Mouse (Mus musculus) testis, postnatal 14 days (tissue): Measurements from ENCODE around the gene Parp6.

ENCODE experiments used
- DNase-seq: peaks from one replicate; pipeline ENCODE4 v3.0.0; 2021; ENCODE audit warnings: low spot score

The Parp6 gene

GRCm38 (mm10) chr9:59655958-59656634 is 39.0 kb downstream of the Parp6 start, which contains the start of gene Pkm:
Pkm (plus strand) TSS chr9:59656368.
- peak; percentile 96 for DNase-seq

- peak; percentile 83 for DNase-seq
Observed at GRCm38 (mm10) chr9:59656635-59657617, 39.8 kb downstream of the Parp6 start.

DNA sequence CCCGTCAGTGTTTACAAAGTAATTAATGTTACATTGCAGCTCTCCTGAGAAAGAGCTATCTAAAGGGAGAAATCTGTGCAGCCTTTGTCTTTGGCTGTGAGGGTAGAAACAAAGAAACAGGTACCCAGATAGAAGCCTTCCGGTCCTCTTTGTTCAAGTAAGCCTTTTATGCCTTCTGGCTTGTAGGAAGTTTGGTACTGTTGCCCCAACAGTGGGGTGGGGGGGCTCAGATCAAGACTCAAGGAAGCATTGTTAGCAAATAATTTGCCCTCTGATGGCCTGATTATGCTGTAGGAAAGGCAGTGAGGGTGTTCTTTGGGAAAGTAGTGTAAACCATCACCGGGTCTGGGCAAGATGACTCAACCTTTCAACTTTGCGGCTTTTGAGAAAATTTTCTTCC is 41.1 kb downstream of the Parp6 start:
- peak; percentile 74 for DNase-seq

DNA sequence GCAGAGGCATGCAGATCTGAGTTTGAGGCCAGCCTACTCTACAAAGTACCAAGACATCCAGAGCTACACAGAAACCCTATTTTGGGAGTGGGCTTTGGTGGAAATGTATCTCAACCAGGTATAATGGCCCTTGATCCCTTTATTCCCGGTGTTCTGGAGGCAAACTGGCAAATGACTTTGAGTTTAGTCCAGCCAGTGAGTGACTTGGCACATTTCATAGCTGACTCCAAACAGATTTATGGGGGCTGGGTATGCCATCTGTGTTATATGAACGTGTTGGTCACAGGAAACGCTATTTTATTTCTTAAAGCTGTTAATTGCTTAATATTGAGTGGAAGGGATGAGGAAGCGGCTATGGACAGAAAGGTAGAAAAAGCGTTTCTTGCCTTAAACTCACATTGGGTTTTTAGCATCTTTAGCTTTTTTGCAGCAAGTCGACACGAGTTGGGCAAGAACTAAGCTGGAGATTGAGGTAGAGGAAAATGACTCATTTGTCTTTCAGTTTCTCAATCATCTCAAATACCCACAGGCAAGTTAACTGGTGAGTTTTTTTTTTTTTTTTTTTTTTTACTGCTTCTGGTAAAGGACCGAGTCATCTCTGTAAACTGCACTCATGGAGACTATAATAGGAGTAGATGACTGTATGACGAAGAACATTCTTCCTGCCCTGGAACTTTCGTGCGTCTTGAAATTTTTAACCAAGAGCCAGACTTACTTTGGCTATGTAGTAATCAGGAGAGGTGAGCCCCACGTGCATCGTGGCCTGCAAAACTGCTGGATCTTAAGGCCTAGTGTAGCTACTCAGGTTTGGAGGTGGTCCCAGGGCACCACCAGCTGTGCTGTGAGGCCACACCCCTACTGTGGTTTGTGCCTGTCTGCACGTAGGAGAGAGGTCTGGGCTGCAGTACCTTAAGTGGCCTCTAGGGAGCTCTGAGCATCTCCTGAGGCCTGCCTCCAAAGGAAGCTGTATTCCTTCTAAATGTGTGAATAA is 42.2 kb downstream of the Parp6 start:
- peak; percentile 77 for DNase-seq

GRCm38 (mm10) chr9:59660421-59660820 is 43.3 kb downstream of the Parp6 start:
- DNase-seq, result no peak

DNA sequence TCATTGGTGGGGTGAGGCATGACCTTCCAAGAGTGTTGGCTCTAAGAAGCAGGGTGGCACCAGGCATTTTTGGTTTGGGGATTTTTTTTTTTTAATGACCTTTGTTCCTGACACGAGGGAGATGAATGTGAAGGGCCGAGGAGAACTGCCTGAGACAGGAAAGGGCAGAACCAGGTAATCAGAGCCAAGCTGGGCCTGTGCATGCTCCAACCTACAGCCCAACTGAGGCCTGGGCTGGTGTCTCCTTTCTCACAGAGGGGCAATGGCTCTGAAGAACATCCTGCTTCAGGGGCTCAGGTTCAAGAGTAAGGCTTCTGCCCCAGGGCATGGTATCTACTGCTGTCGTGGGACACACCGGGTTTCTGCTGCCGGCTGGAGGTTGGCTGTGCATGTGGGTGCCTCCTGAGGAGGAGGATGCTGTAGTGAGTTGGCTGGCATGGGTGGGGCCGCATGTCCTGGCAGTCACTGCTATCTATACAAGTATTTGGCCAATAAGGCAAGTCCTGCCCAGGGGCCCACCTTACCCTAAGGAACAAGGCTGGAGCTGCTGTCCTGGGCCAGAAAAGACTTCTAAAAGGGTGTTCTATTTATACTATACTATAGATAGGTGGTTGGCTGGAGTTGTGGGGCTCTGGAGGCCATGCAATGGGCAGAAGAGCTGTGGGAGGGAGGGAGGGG is 44.4 kb downstream of the Parp6 start:
- DNase-seq, result no peak

DNA sequence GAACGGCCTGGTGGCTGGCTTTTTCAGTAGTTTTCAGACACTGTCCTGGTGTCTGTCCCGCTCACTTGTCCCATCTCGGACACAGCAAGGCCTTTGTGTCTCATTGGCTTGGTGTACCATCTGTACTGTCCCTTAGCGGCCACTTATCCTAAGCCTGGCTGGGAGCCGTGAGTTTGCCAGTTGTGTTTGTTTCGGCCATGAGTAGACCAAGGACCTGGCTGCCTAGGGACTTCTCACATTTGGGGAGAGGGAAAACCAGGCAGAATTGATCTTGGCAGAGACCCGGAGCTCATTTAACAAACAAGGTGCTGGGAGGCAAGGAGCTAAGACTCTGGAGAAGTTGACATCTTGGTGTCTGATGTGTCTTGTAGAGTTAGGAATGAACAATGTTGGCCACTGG is 46.1 kb downstream of the Parp6 start:
- DNase-seq, result no peak

DNA sequence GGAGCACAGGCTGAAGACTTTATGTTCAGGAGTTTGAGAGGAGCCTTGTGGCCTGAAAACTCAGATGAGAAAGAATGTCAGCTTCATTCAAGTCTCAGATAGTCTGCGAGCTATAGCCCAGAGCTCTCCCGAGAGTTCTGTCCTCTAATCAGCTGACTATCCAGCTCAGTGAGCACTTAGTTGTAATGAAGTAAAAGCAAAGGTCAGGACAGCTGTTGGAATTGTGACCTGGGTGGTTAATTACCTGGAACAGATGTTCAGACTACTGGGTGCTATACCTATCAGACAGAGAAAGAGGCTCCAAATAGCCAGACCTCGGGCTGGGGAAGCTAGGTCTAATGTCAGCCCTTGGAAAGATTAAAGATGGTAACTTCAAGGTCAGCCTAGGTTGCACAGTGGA is 46.9 kb downstream of the Parp6 start:
- no peak for DNase-seq

- DNase-seq, result no peak
Observed at GRCm38 (mm10) chr9:59664664-59665256, 47.7 kb downstream of the Parp6 start.

DNA sequence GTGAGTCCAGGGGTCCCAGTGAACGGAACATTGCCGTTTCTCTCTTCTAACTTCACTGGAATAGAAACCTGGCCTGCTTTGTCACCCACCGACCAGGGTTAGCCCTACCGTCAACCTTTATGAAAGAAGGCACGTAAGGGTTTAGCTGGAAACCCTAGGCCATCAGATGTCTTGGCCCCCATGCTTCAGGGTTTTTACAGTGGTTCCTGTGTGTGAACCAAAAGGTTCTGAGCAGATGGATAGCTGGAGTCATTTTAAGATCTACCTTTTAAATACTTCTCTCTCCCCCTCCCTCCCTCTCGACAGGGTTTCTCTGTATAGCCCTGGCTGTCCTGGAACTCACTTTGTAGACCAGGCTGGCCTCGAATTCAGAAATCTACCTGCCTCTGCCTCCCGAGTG is 48.9 kb downstream of the Parp6 start:
- DNase-seq, result no peak

- no peak for DNase-seq
Observed at GRCm38 (mm10) chr9:59666813-59667212, 49.7 kb downstream of the Parp6 start.

DNA sequence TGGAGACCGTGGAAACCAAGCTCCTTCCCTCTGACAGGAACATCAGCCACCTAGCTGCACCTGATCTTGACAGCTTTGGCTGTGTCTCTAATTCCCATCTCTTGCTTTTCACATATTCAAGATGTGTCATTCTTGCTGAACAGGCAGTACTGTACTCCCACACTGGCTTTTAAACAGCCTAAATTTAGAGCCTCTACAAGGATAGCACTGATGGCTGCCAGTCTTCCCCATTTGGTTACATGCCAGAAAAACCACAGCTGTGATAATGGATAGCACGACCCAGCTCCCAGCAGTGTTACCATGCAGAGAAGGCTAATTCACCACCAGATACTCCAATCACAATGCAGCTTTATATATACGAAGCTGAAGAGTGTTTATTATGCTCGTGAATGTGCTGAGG is 50.2 kb downstream of the Parp6 start:
- peak; percentile 74 for DNase-seq

GRCm38 (mm10) chr9:59667904-59668303 is 50.8 kb downstream of the Parp6 start:
- no peak for DNase-seq

GRCm38 (mm10) chr9:59668473-59668872 is 51.4 kb downstream of the Parp6 start:
- DNase-seq, result no peak

GRCm38 (mm10) chr9:59669172-59669571 is 52.1 kb downstream of the Parp6 start:
- DNase-seq, result no peak

DNA sequence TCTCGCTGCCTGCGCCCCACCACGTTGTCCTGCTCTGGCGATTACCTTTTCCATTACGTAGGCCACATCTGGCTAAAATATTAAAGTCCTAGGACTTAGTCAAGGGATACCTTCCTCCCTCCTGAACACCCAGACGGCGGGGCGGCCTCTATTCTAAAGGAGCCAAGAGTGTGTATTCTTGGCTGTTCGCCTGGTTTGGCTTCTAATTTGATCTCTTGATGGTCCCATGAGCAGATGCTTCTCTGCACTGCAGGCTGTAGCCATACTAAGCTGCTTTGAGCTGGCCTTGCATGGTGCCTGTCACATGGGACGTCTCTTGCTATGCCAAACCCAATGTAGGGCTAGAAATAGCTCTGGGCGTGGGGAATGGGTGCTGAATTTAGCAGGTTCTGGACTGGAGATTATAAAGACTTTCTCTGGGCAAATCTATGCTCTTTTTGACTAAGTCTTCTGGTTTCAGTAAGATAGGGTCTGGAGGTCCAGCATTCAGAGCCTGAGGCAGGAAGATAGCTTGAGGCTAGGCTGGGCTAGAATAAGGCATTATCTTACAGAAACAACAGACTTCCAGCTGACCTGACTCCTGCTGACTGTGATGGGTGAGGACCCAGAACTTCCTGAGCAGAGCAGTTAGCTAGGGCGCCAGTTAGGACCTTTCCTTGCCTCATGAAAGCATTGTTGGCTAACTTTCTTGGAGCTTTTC is 55.3 kb downstream of the Parp6 start:
- no peak for DNase-seq

- DNase-seq, result no peak
Observed at GRCm38 (mm10) chr9:59673427-59673826, 56.3 kb downstream of the Parp6 start.

DNA sequence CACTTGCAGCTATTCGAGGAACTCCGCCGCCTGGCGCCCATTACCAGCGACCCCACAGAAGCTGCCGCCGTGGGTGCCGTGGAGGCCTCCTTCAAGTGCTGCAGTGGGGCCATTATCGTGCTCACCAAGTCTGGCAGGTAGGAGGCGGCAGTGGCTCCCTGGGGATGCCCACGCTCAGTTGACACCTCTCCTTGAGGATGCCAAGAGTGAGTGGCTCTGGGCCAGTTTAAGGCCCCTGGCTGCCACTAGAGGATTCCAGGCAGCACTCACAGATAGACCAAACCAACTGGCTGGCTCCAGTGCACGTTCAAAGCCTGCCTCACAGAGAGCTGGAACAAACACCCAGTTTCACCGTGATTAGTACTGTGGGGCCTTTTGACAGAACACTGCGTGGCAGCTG is 58.5 kb downstream of the Parp6 start:
- DNase-seq, result no peak

- DNase-seq, result no peak
Observed at GRCm38 (mm10) chr9:59678313-59678712, 61.2 kb downstream of the Parp6 start.
